Mouse (Mus musculus) adrenal gland, postnatal 36 days (tissue): Measurements from ENCODE around the gene Kif26a. TPM values are rescaled to one million over a fixed set of nuclear protein-coding genes. Genes with fewer than 3 reads are reported as not detected.
A peak's percentile ranks its signal among the peaks of the same experiment; 100 is the strongest.

ENCODE experiments used
- DNase-seq, 2 experiments: peaks; one replicate each; pipeline ENCODE4 v3.0.0; 2021; ENCODE audit warnings: mixed read lengths in 1 of 2
- long read RNA-seq, 2 experiments: library from polyadenylated mRNA; stranded (forward); transcript quantifications; one replicate each; pipeline ENCODE4 v2.0.0; 2021; ENCODE audit warnings: borderline sequencing depth in 2 of 2
- total RNA-seq, 2 experiments: library from RNA; stranded (reverse); gene quantifications; 2 replicates each; pipeline ENCODE4 v1.2.3; 2021

Kif26a gene
- total RNA-seq, result 1 to 10 TPM; 4.9 to 9.5 TPM
- long read RNA-seq, experiment 1, partial matches to known transcripts, result 0 of 1 reads
- long read RNA-seq, experiment 1, other reads (novel, unspliced or antisense), result 1 of 1 reads
- long read RNA-seq, experiment 2, result 0 reads

GRCm38 (mm10) chr12:112145875-112146651 lies at the start of gene Kif26a:
Kif26a (plus strand) TSS chr12:112146208.
- peak; percentile 64 to 75 for DNase-seq

- no peak for DNase-seq
Observed at GRCm38 (mm10) chr12:112096733-112097117, 49.3 kb upstream of the Kif26a start.

- DNase-seq, result no peak
Observed at GRCm38 (mm10) chr12:112100106-112100505, 45.9 kb upstream of the Kif26a start.

GRCm38 (mm10) chr12:112101045-112101444 lies 45.0 kb upstream of the Kif26a start:
- DNase-seq, result no peak

- no peak for DNase-seq
Observed at GRCm38 (mm10) chr12:112103179-112103578, 42.8 kb upstream of the Kif26a start.

GRCm38 (mm10) chr12:112104890-112105289 lies 41.1 kb upstream of the Kif26a start:
- DNase-seq, result no peak

- DNase-seq, result peak in 1 of 2 experiments; percentile 42
Observed at GRCm38 (mm10) chr12:112106541-112106971, 39.5 kb upstream of the Kif26a start, which contains the start of gene Aspg. Aspg (plus strand) TSS chr12:112106679.

GRCm38 (mm10) chr12:112107685-112108084 lies 38.3 kb upstream of the Kif26a start:
- no peak for DNase-seq

- DNase-seq, result peak in 1 of 2 experiments; percentile 39
Observed at GRCm38 (mm10) chr12:112108696-112109445, 37.1 kb upstream of the Kif26a start.

- no peak for DNase-seq
Observed at GRCm38 (mm10) chr12:112109701-112110100, 36.3 kb upstream of the Kif26a start.

- peak; percentile 67 to 76 for DNase-seq
Observed at GRCm38 (mm10) chr12:112111323-112111722, 34.7 kb upstream of the Kif26a start.

- no peak for DNase-seq
Observed at GRCm38 (mm10) chr12:112112235-112112634, 33.8 kb upstream of the Kif26a start.

- DNase-seq, result no peak
Observed at GRCm38 (mm10) chr12:112112686-112113396, 33.2 kb upstream of the Kif26a start.

- DNase-seq, result peak; percentile 88 to 92
Observed at GRCm38 (mm10) chr12:112113710-112114109, 32.3 kb upstream of the Kif26a start.

- no peak for DNase-seq
Observed at GRCm38 (mm10) chr12:112117006-112117405, 29.0 kb upstream of the Kif26a start.

GRCm38 (mm10) chr12:112117649-112118048 lies 28.4 kb upstream of the Kif26a start:
- DNase-seq, result no peak

GRCm38 (mm10) chr12:112121188-112121587 lies 24.8 kb upstream of the Kif26a start:
- peak in 1 of 2 experiments; percentile 54 for DNase-seq

- no peak for DNase-seq
Observed at GRCm38 (mm10) chr12:112125903-112126302, 20.1 kb upstream of the Kif26a start.

GRCm38 (mm10) chr12:112126931-112127635 lies 18.9 kb upstream of the Kif26a start:
- peak; percentile 66 to 75 for DNase-seq

GRCm38 (mm10) chr12:112128526-112128925 lies 17.5 kb upstream of the Kif26a start:
- DNase-seq, result peak; percentile 40 to 43

GRCm38 (mm10) chr12:112129300-112129856 lies 16.6 kb upstream of the Kif26a start:
- no peak for DNase-seq
